ENCODE assay signal across 7 mouse cellular contexts in genomic region chr6:114917770-114918635, GRCm38 (mm10). TPM values are rescaled to one million over a fixed set of nuclear protein-coding genes. Genes with fewer than 3 reads are reported as not detected.
A peak's percentile ranks its signal among the peaks of the same experiment; 100 is the strongest.
DNase-seq lines count a peak whose midpoint lies in the region; ATAC-seq lines count a peak whose summit lies in the region.

No protein-coding gene starts in this region.

- 68% methylated on average over 14 of the region's 14 CpGs for WGBS in embryonic facial prominence, embryonic 10.5 days
- 56% methylated on average over 14 of the region's 14 CpGs for WGBS in intestine, embryonic 15.5 days
- 68% methylated on average over 14 of the region's 14 CpGs for WGBS in neural tube, embryonic 15.5 days

- no peak for ATAC-seq in intestine, embryonic 15.5 days
- no peak for ATAC-seq in neural tube, embryonic 15.5 days (ENCODE audit: low FRiP score)

- no peak overlapping the region; the same call in 1 of the 2 replicates for H3K9ac ChIP-seq in intestine, embryonic 15.5 days
- no peak overlapping the region for H3K9ac ChIP-seq in neural tube, embryonic 15.5 days (replicated peaks)

- H3K27me3 ChIP-seq in embryonic facial prominence, embryonic 10.5 days (replicated peaks; ENCODE audit: low read depth, poor library complexity, severe bottlenecking), result no peaks in the 10 kb centered on the region
- no peaks in the 10 kb centered on the region for H3K27me3 ChIP-seq in intestine, embryonic 15.5 days (replicated peaks)
- no peaks in the 10 kb centered on the region for H3K27me3 ChIP-seq in neural tube, embryonic 15.5 days (replicated peaks)

- peak overlapping the region; percentile 65 for H3K4me2 ChIP-seq in intestine, embryonic 15.5 days (replicated peaks)
- peak overlapping the region; percentile 60 for H3K4me2 ChIP-seq in neural tube, embryonic 15.5 days

- no peak for DNase-seq in embryonic facial prominence, embryonic 10.5 days (ENCODE audit: low spot score)
- DNase-seq in heart, adult 11 months, result peak; percentile 98
- peak; percentile 66 to 74 for DNase-seq in lung, adult 18-20 months
- DNase-seq in spleen, postnatal 36 days (ENCODE audit: low spot score in 2 of 2), result no peak
- DNase-seq in layer of hippocampus, postnatal 25 days (ENCODE audit: extremely low spot score in 1 of 2, low spot score in 1 of 2), result no peak

- H3K9me3 ChIP-seq in embryonic facial prominence, embryonic 10.5 days, result no peaks in the 10 kb centered on the region
- H3K9me3 ChIP-seq in intestine, embryonic 15.5 days, result no peaks in the 10 kb centered on the region
- H3K9me3 ChIP-seq in neural tube, embryonic 15.5 days (replicated peaks), result no peaks in the 10 kb centered on the region

- peak overlapping the region; percentile 72 for H3K4me3 ChIP-seq in embryonic facial prominence, embryonic 10.5 days
- 0 out of 2 replicates have a peak overlapping the region, but pooled peaks have one; percentile 54 for H3K4me3 ChIP-seq in intestine, embryonic 15.5 days (replicated peaks)
- peak overlapping the region; percentile 45; the same call in 1 of the 2 replicates for H3K4me3 ChIP-seq in neural tube, embryonic 15.5 days (replicated peaks)

- peaks cover 15% of the 10 kb centered on the region for H3K36me3 ChIP-seq in embryonic facial prominence, embryonic 10.5 days (replicated peaks)
- no peaks in the 10 kb centered on the region for H3K36me3 ChIP-seq in intestine, embryonic 15.5 days
- H3K36me3 ChIP-seq in neural tube, embryonic 15.5 days, result no peaks in the 10 kb centered on the region

- peak overlapping the region; percentile 94 for H3K27ac ChIP-seq in embryonic facial prominence, embryonic 10.5 days (replicated peaks)
- H3K27ac ChIP-seq in intestine, embryonic 15.5 days, result peak overlapping the region; percentile 80
- peak overlapping the region; percentile 65 for H3K27ac ChIP-seq in neural tube, embryonic 15.5 days (replicated peaks)

- H3K4me1 ChIP-seq in embryonic facial prominence, embryonic 10.5 days, result peaks cover 74% of the 10 kb centered on the region
- peaks cover 60% of the 10 kb centered on the region for H3K4me1 ChIP-seq in intestine, embryonic 15.5 days (replicated peaks)
- peaks cover 86% of the 10 kb centered on the region for H3K4me1 ChIP-seq in neural tube, embryonic 15.5 days

RNA-seq across cellular contexts. Expression of gene Vgll4, which starts 51.8 kb away (rescaled TPM):
- 98.8 and 111 TPM in 2 replicates for polyA plus RNA-seq in embryonic facial prominence, embryonic 10.5 days (2016; fragmentation: Nextera tagmentation; extraction: Ambion mirVana)
- 74.8 and 76.0 TPM in 2 replicates for polyA plus RNA-seq in intestine, embryonic 15.5 days (2015; fragmentation: Nextera tagmentation; extraction: Ambion mirVana)
- polyA plus RNA-seq in neural tube, embryonic 15.5 days (2015; fragmentation: Nextera tagmentation; extraction: Ambion mirVana), result 51.4 and 64.5 TPM in 2 replicates
- total RNA-seq in layer of hippocampus, postnatal 25 days (2021), result 10 to 100 TPM; 43.2 to 48.7 TPM

Comparison
In these comparisons a context has a peak if more than half of its experiments do, and no peak if none do; other contexts are left out.
1. DNase-seq: peak in heart, adult 11 months (single experiment) and lung, adult 18-20 months (2 of 2); none in embryonic facial prominence, embryonic 10.5 days (single experiment), spleen, postnatal 36 days (0 of 2) and layer of hippocampus, postnatal 25 days (0 of 2).
2. Peak in every context shown above with its lines, with median percentiles within 50 percentile points of each other: H3K27ac ChIP-seq and H3K4me3 ChIP-seq.